Mouse (Mus musculus) neural tube, postnatal 0 days (tissue): Measurements from ENCODE around the gene Zc2hc1c. TPM values are rescaled to one million over a fixed set of nuclear protein-coding genes. Genes with fewer than 3 reads are reported as not detected.

Experiments used
- microRNA-seq: library from miRNA; unstranded; fragments of <30 nt; microRNA quantifications from one replicate; pipeline ENCODE4, GENCODE M21; 2016
- polyA plus RNA-seq: library from polyadenylated mRNA; unstranded; fragments of >200 nt; fragmentation: Nextera tagmentation; extraction: Ambion mirVana; gene quantifications from 2 replicates; pipeline ENCODE4 v1.2.1, GENCODE M21; 2015

The Zc2hc1c gene
- 1.5 TPM in 2 replicates for polyA plus RNA-seq

DNA sequence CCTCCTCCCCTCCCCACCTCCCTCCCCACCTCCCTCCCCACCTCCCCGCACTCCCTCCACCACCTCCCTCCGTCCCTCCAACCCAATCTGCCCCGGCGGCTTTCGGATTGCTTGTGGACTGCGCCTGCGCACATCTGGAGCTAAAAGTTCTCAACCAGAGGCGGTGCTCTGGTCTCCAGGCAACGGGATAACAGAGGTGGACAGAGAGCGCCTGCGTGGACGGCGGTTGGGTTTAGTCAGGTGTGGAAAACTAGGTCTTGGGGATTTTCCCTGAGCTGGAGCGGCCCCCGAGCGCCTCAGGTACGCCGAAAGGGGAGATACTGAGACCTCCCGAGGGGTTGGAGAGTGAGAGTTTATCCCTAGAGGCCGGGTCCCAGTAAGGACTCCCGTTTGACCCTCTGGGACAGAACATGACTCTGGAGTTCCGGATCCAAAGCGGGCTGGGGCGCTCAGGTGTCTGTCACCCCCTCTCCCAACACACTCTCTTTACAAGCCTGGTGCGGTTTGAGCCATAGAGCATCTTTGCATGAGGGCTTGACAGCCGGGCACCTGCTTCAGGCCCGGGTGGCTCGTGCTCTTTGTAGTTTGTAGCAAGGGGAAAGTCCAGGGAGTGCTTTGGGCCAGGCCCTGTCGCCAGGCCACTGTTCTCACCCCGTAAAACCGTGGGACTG, at the start of gene Zc2hc1c:
Gene Zc2hc1c, plus strand, starts transcription at position 106 of the 671 bp plus-strand sequence.

DNA sequence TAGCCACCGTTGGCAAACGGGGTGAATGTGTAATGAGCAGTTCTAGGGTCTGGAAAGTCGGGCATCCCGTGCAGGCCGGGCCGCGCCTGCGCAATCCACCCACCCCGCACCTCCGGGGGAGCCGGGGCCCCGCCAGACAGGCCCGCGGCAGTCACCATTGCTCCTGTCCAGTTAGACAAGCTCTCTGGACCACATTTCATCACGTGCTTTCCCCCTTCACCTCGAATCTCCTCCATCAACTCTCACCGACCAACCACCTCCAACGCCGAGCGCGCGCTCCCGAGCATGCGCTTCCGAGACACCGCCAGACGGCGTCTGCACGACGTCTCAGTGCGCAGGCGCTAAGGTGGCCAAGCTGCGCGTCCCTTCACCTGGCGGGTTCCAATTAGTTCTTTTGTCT, 18.1 kb upstream of the Zc2hc1c start, which contains the start of gene Mlh3:
Gene Mlh3, minus strand, starts transcription at position 281 of the 400 bp plus-strand sequence.

DNA sequence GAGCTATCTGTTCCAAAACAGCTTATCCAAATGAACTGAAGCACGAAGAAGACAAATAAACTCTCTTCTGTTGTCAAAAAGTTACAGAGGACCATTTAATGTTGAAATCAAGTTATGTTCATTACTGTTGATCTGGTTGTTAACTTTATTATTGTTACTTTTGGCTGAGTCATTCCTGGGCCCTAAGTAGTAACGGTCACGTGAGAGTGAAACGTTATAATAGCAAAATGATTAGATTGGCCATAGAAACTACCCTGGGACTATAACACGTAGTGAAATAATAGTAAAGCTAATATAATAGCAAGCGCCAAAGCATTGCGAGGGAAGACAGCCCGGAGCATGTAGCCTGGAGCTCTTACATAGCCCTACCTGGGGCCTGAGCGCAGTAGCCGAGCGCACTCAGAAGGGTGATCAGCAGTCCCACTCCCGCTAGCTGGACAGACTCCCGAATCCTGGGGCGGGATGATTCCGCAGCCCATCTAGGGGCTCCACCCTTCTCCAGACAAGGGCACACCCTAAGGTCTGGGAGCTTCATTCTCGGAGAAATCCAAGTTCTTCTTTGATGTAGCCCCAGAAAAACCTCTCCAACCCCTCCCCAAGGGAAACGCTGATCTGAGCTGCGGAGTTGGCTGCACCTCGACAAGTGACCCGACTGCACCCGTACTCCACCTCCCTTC, 444 bp upstream of the Zc2hc1c start, which contains the start of gene Acyp1:
Gene Acyp1, minus strand, starts transcription at position 630 of the 677 bp plus-strand sequence.

DNA sequence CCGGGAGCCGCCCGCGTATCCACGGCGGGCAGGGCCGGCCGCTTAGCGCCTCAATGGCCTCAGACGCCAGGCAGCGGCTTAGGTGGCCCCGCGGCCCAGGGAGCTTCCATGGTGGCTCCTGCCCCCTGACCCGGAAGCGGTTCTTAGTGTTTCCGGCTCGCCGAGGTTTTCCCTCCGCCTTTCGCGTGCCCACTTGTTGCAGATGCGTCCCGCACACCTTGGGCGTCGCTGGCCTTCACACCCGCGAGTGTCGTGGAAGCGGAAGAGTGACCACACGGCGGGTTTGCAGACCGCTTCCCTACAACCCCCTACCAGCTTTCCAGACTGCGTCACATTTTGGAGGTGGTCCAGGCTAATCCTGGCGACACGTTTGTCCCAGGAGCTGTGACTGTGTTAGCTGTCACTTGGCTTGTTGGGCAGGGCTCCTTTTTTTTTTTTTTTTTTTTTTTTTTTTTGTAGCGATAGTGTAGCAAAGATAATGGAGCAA, 50.9 kb downstream of the Zc2hc1c start, which contains the start of gene Nek9:
Gene Nek9, minus strand, starts transcription at position 120 of the 487 bp plus-strand sequence.

Small RNA genes within 50 kb of the gene (microRNA-seq; reads per million reads assigned to microRNA genes)
- not detected for gene Mir6938

Other genes with a start within 250 kb of the Zc2hc1c start
- 2.1 and 2.4 TPM in 2 replicates for gene Prox2, start 177.8 kb upstream of the Zc2hc1c start, polyA plus RNA-seq
- 105 and 113 TPM in 2 replicates for gene Dlst, start 177.8 kb upstream of the Zc2hc1c start, polyA plus RNA-seq
- 32.5 and 35.1 TPM in 2 replicates for gene Rps6kl1, start 137.3 kb upstream of the Zc2hc1c start, polyA plus RNA-seq
- 10.6 and 13.1 TPM in 2 replicates for gene Pgf, start 110.8 kb upstream of the Zc2hc1c start, polyA plus RNA-seq
- gene Eif2b2, start 69.1 kb upstream of the Zc2hc1c start, polyA plus RNA-seq = 65.8 and 80.2 TPM in 2 replicates
- 6.9 and 7.2 TPM in 2 replicates for gene Mlh3, start 18.0 kb upstream of the Zc2hc1c start, polyA plus RNA-seq
- 50.0 and 56.5 TPM in 2 replicates for gene Acyp1, start 153 bp upstream of the Zc2hc1c start, polyA plus RNA-seq
- gene Nek9, start 50.8 kb downstream of the Zc2hc1c start, polyA plus RNA-seq = 9.0 and 9.6 TPM in 2 replicates
- gene Tmed10, start 86.3 kb downstream of the Zc2hc1c start, polyA plus RNA-seq = 224 and 250 TPM in 2 replicates
- gene Fos, start 185.3 kb downstream of the Zc2hc1c start, polyA plus RNA-seq = 10.7 and 13.1 TPM in 2 replicates